Mouse (Mus musculus) urinary bladder, postnatal 4 days (tissue): ENCODE results near the gene Exoc2.

ENCODE experiments used
- DNase-seq, 2 experiments: peaks; one replicate each; pipeline ENCODE4 v3.0.0; 2021 to 2022; ENCODE audit warnings: low spot score in 2 of 2

The Exoc2 gene

GRCm38 (mm10) chr13:30894015-30894634 lies 79.8 kb downstream of the Exoc2 start:
- DNase-seq: no peak

DNA sequence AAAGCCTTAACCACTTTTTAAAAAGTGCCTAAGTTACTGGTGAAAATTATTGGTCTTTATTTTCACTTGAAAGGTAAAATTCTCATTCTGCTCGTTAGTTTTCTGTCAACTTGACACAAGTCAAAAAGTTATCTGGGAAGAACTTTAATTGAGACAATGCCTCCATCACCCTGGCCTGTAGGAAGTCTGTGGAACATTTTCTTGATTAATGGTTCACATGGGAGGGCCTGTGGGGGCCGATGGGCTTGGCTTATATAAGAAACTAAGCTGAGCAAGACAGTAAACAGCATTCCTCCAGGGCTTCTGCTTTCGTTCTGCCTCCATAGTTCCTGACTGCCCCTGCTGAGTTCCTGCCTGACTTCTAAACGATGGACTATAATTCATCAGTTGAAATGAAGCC lies 81.6 kb downstream of the Exoc2 start:
- DNase-seq: no peak

- no peak for DNase-seq
Measured at GRCm38 (mm10) chr13:30891223-30891622, 82.7 kb downstream of the Exoc2 start.

- DNase-seq: peak in 1 of 2 experiments; percentile 80
Measured at GRCm38 (mm10) chr13:30888480-30888879, 85.4 kb downstream of the Exoc2 start.

- DNase-seq: no peak
Measured at GRCm38 (mm10) chr13:30880310-30880709, 93.6 kb downstream of the Exoc2 start.

DNA sequence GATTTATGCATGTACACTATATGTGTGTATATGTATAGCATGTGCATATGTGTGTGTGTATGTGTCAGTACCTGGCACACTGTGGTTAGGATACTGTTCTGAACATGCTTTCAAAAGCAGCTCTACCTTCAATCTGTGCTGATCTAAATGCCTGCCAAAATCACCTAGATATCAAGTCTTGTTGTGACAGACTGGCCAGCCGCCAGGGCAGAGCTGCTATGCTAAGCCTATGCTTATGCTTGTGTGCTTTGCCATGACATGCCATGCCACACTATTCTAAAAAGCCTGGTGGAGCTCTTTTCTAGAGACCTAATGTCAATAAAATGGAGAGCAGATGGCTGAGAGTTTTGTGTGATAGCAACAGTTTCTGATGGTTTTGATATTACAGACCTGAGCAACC lies 94.0 kb downstream of the Exoc2 start:
- no peak for DNase-seq

GRCm38 (mm10) chr13:30875825-30876224 lies 98.1 kb downstream of the Exoc2 start:
- no peak for DNase-seq

- DNase-seq: no peak
Measured at GRCm38 (mm10) chr13:30873472-30873871, 100.4 kb downstream of the Exoc2 start.

DNA sequence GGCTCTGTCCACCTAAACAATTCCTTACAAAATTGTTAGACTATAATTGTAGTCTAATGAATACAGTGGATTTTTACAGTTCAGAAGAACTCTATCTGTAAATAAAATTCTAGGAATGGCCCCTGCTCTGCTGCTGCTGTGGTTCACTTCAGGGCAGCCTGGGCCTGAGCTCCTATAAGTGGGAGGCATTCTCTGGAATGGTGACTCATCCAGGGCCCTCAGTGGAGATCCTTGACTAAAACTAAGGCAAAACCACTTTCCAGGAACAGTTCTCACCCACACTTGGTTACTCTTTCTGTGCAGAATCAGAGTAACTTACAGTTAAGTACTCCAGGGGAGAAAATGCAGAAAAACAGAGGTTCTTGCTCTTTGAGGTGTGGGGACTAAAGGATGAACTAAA lies 108.4 kb downstream of the Exoc2 start:
- no peak for DNase-seq

DNA sequence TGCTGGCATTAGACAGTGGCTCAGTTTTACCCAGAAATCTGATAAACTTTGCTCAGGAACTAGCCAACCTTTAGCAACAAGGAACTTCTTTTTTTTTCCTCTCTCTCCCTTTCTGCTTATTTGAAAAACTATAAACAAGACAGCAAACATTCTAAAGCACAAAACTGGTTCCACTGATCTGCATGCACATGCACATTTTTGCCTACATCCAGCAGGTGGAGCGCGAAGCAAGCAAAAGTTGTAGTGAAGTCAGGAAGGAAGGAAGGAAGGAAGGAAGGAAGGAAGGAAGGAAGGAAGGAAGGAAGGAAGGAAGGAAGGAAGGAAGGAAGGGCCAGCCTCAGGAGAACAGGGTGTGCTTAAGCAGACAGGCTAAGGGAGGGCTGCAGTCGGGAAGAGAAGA lies 109.9 kb downstream of the Exoc2 start:
- DNase-seq: no peak

GRCm38 (mm10) chr13:30858421-30858820 lies 115.5 kb downstream of the Exoc2 start:
- no peak for DNase-seq

- DNase-seq: no peak
Measured at GRCm38 (mm10) chr13:30850736-30851135, 123.2 kb downstream of the Exoc2 start.

DNA sequence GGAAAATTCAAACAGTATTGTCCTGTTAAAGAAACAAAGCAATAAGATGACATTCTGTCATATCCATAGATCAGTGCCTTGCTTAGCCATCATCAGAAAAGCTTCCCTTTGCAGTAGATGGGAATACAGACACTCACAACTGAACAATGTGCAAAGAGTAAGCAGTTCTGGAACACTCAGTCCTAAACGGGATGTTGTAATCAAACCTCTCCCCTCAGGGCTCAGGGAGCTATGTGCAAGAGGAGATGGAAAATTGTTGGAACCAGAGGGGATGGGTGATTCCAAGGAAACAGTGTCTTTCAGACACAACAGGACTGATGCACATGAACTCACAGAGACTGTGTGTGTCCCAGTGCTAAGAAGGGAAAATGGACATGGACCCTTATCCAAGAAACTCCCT lies 125.9 kb downstream of the Exoc2 start:
- DNase-seq: no peak

- DNase-seq: no peak
Measured at GRCm38 (mm10) chr13:30846506-30846905, 127.4 kb downstream of the Exoc2 start.

- no peak for DNase-seq
Measured at GRCm38 (mm10) chr13:30843049-30843448, 130.8 kb downstream of the Exoc2 start.

GRCm38 (mm10) chr13:30841843-30842242 lies 132.1 kb downstream of the Exoc2 start:
- DNase-seq: no peak

DNA sequence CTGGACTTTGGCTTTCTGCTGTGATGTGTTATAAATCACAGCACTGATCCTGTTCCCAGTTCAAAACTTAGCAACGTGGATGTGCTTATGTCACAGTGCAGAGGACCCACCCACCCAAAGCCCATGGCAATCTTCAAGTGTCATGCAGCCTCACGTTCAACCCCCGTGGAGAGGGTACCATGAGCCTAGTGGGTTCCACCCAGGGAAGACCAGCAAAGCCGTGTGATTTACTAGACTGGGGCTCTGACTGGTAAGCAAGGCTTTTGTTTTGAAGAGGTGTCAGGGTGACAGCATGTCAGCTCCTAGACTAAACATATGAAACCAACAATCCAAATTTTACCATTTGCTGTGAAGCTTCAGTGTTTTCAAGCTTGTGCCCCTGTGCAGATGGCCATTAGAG lies 132.6 kb downstream of the Exoc2 start:
- no peak for DNase-seq

DNA sequence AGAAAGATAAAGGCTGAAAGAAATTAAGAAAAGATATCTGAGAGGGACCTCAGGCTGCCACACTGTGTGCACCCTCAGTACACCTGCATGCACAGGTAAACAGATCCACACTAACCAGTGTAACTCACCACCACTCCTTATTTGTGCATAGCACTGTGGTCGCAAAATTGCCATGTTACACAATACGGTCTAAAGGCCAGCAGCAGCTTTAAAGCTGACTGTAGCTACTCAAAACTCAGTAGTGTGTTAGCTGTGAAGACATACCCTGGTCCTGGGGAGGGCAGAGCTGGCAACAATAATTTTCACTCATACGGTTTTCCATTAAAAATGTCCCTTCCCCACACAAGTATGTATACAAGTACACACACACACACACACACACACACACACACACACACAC lies 133.2 kb downstream of the Exoc2 start:
- DNase-seq: no peak

GRCm38 (mm10) chr13:30836342-30836741 lies 137.6 kb downstream of the Exoc2 start:
- no peak for DNase-seq

DNA sequence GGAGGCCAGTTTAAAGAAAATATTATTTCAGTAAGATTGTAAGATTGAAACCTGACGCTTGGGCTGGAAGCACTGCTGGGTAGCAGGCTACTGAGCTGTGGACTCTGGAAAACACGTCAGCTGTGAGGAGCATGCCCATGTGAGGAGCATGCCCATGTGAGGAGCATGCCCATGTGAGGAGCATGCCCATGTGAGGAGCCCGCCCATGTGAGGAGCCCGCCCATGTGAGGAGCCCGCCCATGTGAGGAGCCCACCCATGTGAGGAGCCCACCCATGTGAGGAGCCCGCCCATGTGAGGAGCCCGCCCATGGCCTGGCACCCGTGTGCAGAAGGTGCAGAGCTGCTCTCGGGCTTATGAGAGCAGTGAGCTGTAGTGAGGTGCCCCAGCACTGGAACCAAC lies 139.0 kb downstream of the Exoc2 start:
- DNase-seq: no peak

- DNase-seq: no peak
Measured at GRCm38 (mm10) chr13:30834349-30834748, 139.5 kb downstream of the Exoc2 start.

DNA sequence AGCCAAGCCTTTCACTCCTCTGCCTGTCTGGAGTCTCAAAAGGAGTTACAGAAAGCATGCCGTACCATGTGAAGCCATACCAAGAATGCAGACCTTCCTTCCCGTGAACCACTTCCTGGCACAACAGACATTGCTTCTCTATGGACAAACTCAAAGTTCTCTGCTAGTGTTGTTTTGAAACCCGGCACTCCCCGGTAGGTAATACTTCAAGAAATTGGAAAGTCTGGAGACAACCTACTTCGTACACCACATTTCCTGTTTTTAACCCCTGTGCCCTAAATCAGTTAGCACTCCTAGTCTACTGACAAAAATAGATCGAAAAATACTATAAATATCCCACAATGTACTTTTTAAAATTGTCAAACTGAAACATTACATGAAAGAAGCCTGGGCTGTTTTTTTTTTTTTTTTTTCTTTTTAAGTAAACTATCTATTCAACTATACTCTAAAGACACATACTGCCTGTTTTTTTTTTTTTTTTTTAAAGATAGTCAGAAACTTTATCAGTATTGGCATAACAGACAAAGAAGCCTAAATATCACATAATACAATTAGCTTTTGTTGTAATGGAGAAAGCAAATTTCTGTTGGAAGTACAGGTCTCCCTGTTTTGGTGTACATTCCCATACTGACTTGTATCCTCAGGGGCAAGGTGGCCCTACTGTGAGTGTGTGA lies 140.3 kb downstream of the Exoc2 start:
- DNase-seq: no peak

GRCm38 (mm10) chr13:30831369-30831768 lies 142.5 kb downstream of the Exoc2 start:
- no peak for DNase-seq

GRCm38 (mm10) chr13:30826511-30826910 lies 147.4 kb downstream of the Exoc2 start:
- no peak for DNase-seq
